ENCODE assay signal across 9 mouse cellular contexts in the genomic region with DNA sequence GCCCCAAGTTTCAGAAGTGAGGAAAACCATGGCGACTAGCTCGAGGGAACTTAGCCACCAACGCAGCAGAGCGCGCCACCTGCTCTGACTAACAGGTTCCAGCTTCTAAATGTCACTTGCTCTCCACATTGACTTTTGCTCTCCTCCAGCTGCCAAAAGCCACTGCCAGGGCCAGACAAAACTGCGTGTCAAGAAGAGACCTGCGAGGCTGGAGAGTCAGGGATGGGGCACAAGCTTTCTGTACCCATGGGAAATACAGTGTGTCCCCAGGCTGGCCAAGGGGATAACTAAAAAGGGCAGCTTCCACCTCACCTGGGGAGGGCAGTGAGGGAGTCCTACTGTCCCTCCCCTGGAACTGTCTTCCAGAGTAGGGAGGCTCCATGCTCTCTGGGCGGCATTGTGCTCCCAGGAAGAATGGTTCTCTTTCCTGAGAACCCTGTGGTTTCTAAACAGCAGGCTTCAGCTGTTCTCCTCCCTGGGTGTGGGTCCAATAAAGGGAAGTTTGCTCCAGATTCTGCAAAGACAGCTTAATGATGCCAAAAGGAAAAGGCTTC. TPM values are rescaled to one million over a fixed set of nuclear protein-coding genes. Genes with fewer than 3 reads are reported as not detected.
A peak's percentile ranks its signal among the peaks of the same experiment; 100 is the strongest.
DNase-seq lines count a peak whose midpoint lies in the region.
"Had no signal": no experiment of that assay in that cellular context is flagged by ENCODE, and none has a peak within 500 bp of the region (broad histone marks: within the 10 kb centered on the region; RNA-seq: fewer than 3 reads in every experiment).

No protein-coding gene starts in this region.

- peak; percentile 60 for DNase-seq in cerebellum, adult 11-12 months
- no peak for DNase-seq in cerebellum, adult 11 months
- peak; percentile 56 to 72 for DNase-seq in left cerebral cortex, postnatal 14 days (ENCODE audit: low spot score in 2 of 2)
- no peak for DNase-seq in left cerebral cortex, postnatal 4 days
- peak; percentile 57 for DNase-seq in gastrocnemius, postnatal 25 days
- peak; percentile 78 for DNase-seq in lung, postnatal 25 days (ENCODE audit: low spot score)
- no peak for DNase-seq in urinary bladder, postnatal 25 days (ENCODE audit: low spot score)
- DNase-seq in B cell, adult 2 months: no peak
- DNase-seq: spleen, adult 18-20 months had no signal

- intact Hi-C loops in left cerebral cortex, postnatal 14 days (cut with DNase I): loop anchor here (10.0 kb wide), 1 partner anchor 211 kb away; no protein-coding TSS in a partner anchor
- intact Hi-C loops in left cerebral cortex, postnatal 4 days (cut with DNase I): no loop called here

RNA-seq across cellular contexts. Expression of a gene that starts 7.0 kb away (rescaled TPM):
- 100 to 1,000 TPM; 128 to 132 TPM for total RNA-seq in left cerebral cortex, postnatal 14 days (2021)
- total RNA-seq in left cerebral cortex, postnatal 4 days (2021): 100 to 1,000 TPM; 128 to 133 TPM
- 10 to 100 TPM; 23.3 to 25.1 TPM for total RNA-seq in gastrocnemius, postnatal 25 days (2021)

RNA-seq across cellular contexts. Expression of a gene that starts 33.3 kb away (rescaled TPM):
- total RNA-seq in left cerebral cortex, postnatal 14 days (2021): 10 to 100 TPM; 32.4 to 32.6 TPM
- 10 to 100 TPM; 22.0 to 23.9 TPM for total RNA-seq in left cerebral cortex, postnatal 4 days (2021)
- 1 to 10 TPM; 9.2 to 10.0 TPM for total RNA-seq in gastrocnemius, postnatal 25 days (2021)

Comparison
In these comparisons a context has a peak if more than half of its experiments do, and no peak if none do; other contexts are left out.
1. DNase-seq: peak in cerebellum, adult 11-12 months (single experiment), left cerebral cortex, postnatal 14 days (2 of 2), gastrocnemius, postnatal 25 days (single experiment) and lung, postnatal 25 days (single experiment); none in cerebellum, adult 11 months (single experiment), left cerebral cortex, postnatal 4 days (single experiment), urinary bladder, postnatal 25 days (single experiment) and B cell, adult 2 months (0 of 2).
2. RNA of a gene that starts 7.0 kb away (total RNA-seq): 128 to 133 TPM in left cerebral cortex, postnatal 4 days and 128 to 132 TPM in left cerebral cortex, postnatal 14 days; 23.3 to 25.1 TPM in gastrocnemius, postnatal 25 days; every median in the first group is over 4 times any median in the second.